Mouse (Mus musculus) neural tube, embryonic 14.5 days (tissue): Measurements from ENCODE around the gene Gna15. TPM values are rescaled to one million over a fixed set of nuclear protein-coding genes. Genes with fewer than 3 reads are reported as not detected.

ENCODE experiments used
- ATAC-seq: fragments of 200-750 bp; cut with Nextera tagmentation; 2 replicates; pipeline ENCODE4 v1.8.0; 2017; ENCODE audit warnings: low read depth, mild to moderate bottlenecking, moderate TSS enrichment, moderate library complexity
- H3K27ac ChIP-seq: fragments of 300-500 bp; sonication (generic); 2 replicates; pipeline ENCODE4 v1.5.1; 2014; ENCODE audit warnings: low read depth, mild to moderate bottlenecking, control low read depth, low read length, moderate library complexity, mixed read lengths
- H3K27me3 ChIP-seq: fragments of 300-500 bp; sonication (generic); 2 replicates; pipeline ENCODE4 v1.6.1; 2014; ENCODE audit warnings: low read length; ENCODE audit not compliant: control insufficient read depth, insufficient read depth
- H3K36me3 ChIP-seq: fragments of 300-500 bp; sonication (generic); 2 replicates; pipeline ENCODE4 v1.6.1; 2014; ENCODE audit warnings: low read length, mixed read lengths; ENCODE audit not compliant: control insufficient read depth, insufficient read depth
- H3K4me1 ChIP-seq: fragments of 300-500 bp; sonication (generic); 2 replicates; pipeline ENCODE4 v1.6.1; 2014; ENCODE audit warnings: low read length; ENCODE audit not compliant: control insufficient read depth, insufficient read depth
- H3K4me2 ChIP-seq: fragments of 300-500 bp; sonication (generic); 2 replicates; pipeline ENCODE4 v1.6.1; 2014; ENCODE audit warnings: mild to moderate bottlenecking, low read depth, low read length, control low read depth
- H3K4me3 ChIP-seq: fragments of 300-500 bp; sonication (generic); 2 replicates; pipeline ENCODE4 v1.5.1; 2014; ENCODE audit warnings: low read depth, low read length, control low read depth, mixed read lengths
- H3K9ac ChIP-seq: fragments of 300-500 bp; sonication (generic); replicated peaks from 2 replicates; pipeline ENCODE4 v1.6.1; 2014; ENCODE audit warnings: low read depth, mild to moderate bottlenecking, control low read depth, low read length, mixed read lengths
- H3K9me3 ChIP-seq: fragments of 300-500 bp; sonication (generic); 2 replicates; pipeline ENCODE4 v1.6.1; 2016; ENCODE audit warnings: low read length; ENCODE audit not compliant: control insufficient read depth
- WGBS: fragments of 180-500 bp; shearing (Covaris S2); extraction: QIAGEN DNeasy Blood & Tissue Kit; methylation state at CpG from one replicate; pipeline ENCODE4 v1.1.7; 2014; 5-methylcytosine and 5-hydroxymethylcytosine counted together
- polyA plus RNA-seq: library from polyadenylated mRNA; unstranded; fragments of >200 nt; fragmentation: Nextera tagmentation; extraction: Ambion mirVana; gene quantifications from 2 replicates; pipeline ENCODE4 v1.2.1, GENCODE M21; 2014

Gene Gna15
- polyA plus RNA-seq, 1 experiment from 2014 or later = 0.40 TPM

- no peak overlapping the region for H3K4me3 ChIP-seq
- H3K27me3 ChIP-seq = no peaks in the 10 kb centered on the region
- H3K4me2 ChIP-seq = no peak overlapping the region
- peaks cover 8% of the 10 kb centered on the region for H3K36me3 ChIP-seq
- H3K4me1 ChIP-seq = 0 out of 2 replicates have a peak, but pooled peaks cover 2% of the 10 kb centered on the region
- H3K27ac ChIP-seq = no peak overlapping the region
- no peaks in the 10 kb centered on the region for H3K9me3 ChIP-seq
- H3K9ac ChIP-seq = no peak overlapping the region
- ATAC-seq = no peak
- WGBS = 82% methylated on average over 6 of the region's 6 CpGs
Measured at GRCm38 (mm10) chr10:81536734-81537133, 12.7 kb upstream of the Gna15 start.

- Histone ChIP-seq H3K4me1 (no peaks in the 10 kb centered on the region), H3K9ac (no peak overlapping the region), H3K4me2 (no peak overlapping the region), H3K27ac (no peak overlapping the region), H3K9me3 (no peaks in the 10 kb centered on the region), H3K4me3 (no peak overlapping the region), H3K36me3 (peaks cover 19% of the 10 kb centered on the region), H3K27me3 (no peaks in the 10 kb centered on the region)
- ATAC-seq = no peak
- WGBS = 64% methylated on average over 16 of the region's 16 CpGs
Measured at GRCm38 (mm10) chr10:81534826-81535225, 10.8 kb upstream of the Gna15 start.

GRCm38 (mm10) chr10:81526779-81527178, 2.8 kb upstream of the Gna15 start:
- H3K4me3 ChIP-seq = no peak overlapping the region
- H3K9ac ChIP-seq = no peak overlapping the region
- no peaks in the 10 kb centered on the region for H3K27me3 ChIP-seq
- H3K9me3 ChIP-seq = no peaks in the 10 kb centered on the region
- H3K36me3 ChIP-seq = peaks cover 23% of the 10 kb centered on the region
- ATAC-seq = no peak; the same call in 1 of the 2 replicates
- H3K4me2 ChIP-seq = no peak overlapping the region
- H3K4me1 ChIP-seq = no peaks in the 10 kb centered on the region
- WGBS = 11% methylated on average over 14 of the region's 14 CpGs
- H3K27ac ChIP-seq = no peak overlapping the region

- Histone ChIP-seq H3K27me3 (no peaks in the 10 kb centered on the region), H3K9me3 (no peaks in the 10 kb centered on the region), H3K4me1 (no peaks in the 10 kb centered on the region), H3K36me3 (peaks cover 14% of the 10 kb centered on the region), H3K4me3 (no peak overlapping the region), H3K9ac (no peak overlapping the region), H3K27ac (no peak overlapping the region), H3K4me2 (no peak overlapping the region)
- 71% methylated on average over 13 of the region's 13 CpGs for WGBS
- ATAC-seq = no peak
Measured at GRCm38 (mm10) chr10:81525017-81525694, 1.1 kb upstream of the Gna15 start.

DNA sequence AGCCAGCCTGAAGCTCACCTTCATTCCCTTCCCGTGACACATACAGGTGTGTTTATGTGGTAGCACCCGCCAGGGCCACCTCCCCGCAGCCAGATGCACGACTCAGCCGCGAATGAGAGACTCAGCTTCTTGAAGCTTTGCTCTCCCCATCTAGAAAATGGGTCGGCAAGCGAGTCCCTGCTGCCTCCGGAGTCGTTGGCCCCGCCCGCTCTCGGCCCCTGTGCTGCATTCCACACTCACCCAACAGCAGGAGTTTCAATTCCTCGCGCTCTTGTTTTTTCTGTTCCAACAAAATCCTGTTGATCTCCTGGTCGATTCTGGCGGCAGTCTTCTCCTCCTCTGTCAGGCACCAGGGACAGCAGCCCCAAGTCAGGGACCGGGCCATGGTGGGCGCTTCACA, 455 bp downstream of the Gna15 start:
- H3K9ac ChIP-seq = no peak overlapping the region
- no peaks in the 10 kb centered on the region for H3K9me3 ChIP-seq
- no peak overlapping the region for H3K4me3 ChIP-seq
- H3K4me2 ChIP-seq = no peak overlapping the region
- no peak for ATAC-seq
- H3K36me3 ChIP-seq = no peaks in the 10 kb centered on the region
- no peaks in the 10 kb centered on the region for H3K4me1 ChIP-seq
- no peak overlapping the region for H3K27ac ChIP-seq
- no peaks in the 10 kb centered on the region for H3K27me3 ChIP-seq
- 24% methylated on average over 19 of the region's 19 CpGs for WGBS

DNA sequence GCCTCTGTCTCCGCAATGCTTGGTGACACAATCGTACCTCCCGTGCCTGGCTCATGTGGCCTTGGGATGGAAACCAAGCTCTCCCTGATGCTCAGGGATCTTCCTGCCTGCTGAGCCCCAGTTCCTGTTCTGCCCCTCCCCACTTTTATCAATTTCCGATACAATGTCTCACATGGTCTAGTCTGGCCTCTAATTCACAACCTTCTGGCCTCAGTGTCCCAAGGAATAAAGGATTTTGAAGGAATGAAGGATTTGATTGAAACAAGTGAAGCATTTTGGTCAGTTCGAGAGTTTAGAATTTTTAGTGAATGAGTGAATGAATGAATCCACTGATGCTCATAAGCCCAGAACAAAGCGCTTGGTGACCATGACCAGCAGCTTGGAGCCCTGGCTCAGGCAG, 883 bp downstream of the Gna15 start:
- H3K4me3 ChIP-seq = no peak overlapping the region
- ATAC-seq = no peak
- no peaks in the 10 kb centered on the region for H3K4me1 ChIP-seq
- no peak overlapping the region for H3K9ac ChIP-seq
- no peaks in the 10 kb centered on the region for H3K36me3 ChIP-seq
- no peaks in the 10 kb centered on the region for H3K9me3 ChIP-seq
- H3K27me3 ChIP-seq = no peaks in the 10 kb centered on the region
- WGBS = 84% methylated on average over 6 of the region's 6 CpGs
- H3K4me2 ChIP-seq = no peak overlapping the region
- no peak overlapping the region for H3K27ac ChIP-seq

GRCm38 (mm10) chr10:81519978-81520365, 4.1 kb downstream of the Gna15 start:
- H3K27me3 ChIP-seq = no peaks in the 10 kb centered on the region
- WGBS = 76% methylated on average over 3 of the region's 3 CpGs
- no peak overlapping the region for H3K9ac ChIP-seq
- H3K27ac ChIP-seq = no peak overlapping the region
- H3K4me1 ChIP-seq = no peaks in the 10 kb centered on the region
- H3K4me3 ChIP-seq = no peak overlapping the region
- no peak for ATAC-seq
- no peak overlapping the region for H3K4me2 ChIP-seq
- no peaks in the 10 kb centered on the region for H3K36me3 ChIP-seq
- H3K9me3 ChIP-seq = no peaks in the 10 kb centered on the region

GRCm38 (mm10) chr10:81519227-81519977, 4.6 kb downstream of the Gna15 start:
- Histone ChIP-seq H3K4me2 (no peak overlapping the region), H3K27me3 (no peaks in the 10 kb centered on the region), H3K9ac (no peak overlapping the region), H3K9me3 (no peaks in the 10 kb centered on the region), H3K4me1 (no peaks in the 10 kb centered on the region), H3K27ac (no peak overlapping the region), H3K4me3 (no peak overlapping the region), H3K36me3 (no peaks in the 10 kb centered on the region)
- no peak for ATAC-seq
- WGBS = 87% methylated on average over 6 of the region's 6 CpGs

GRCm38 (mm10) chr10:81518546-81518945, 5.5 kb downstream of the Gna15 start:
- H3K27ac ChIP-seq = no peak overlapping the region
- H3K4me2 ChIP-seq = no peak overlapping the region
- no peaks in the 10 kb centered on the region for H3K4me1 ChIP-seq
- no peaks in the 10 kb centered on the region for H3K27me3 ChIP-seq
- no peaks in the 10 kb centered on the region for H3K9me3 ChIP-seq
- H3K36me3 ChIP-seq = no peaks in the 10 kb centered on the region
- ATAC-seq = no peak
- no peak overlapping the region for H3K4me3 ChIP-seq
- WGBS = 11% methylated on average over 4 of the region's 4 CpGs
- no peak overlapping the region for H3K9ac ChIP-seq
